Mouse (Mus musculus) Muller cell, postnatal 12 days (primary cell): ENCODE data around the gene Abr.

Source experiments
- DNase-seq: peaks from one replicate; pipeline ENCODE4 v3.0.0-alpha.2; 2015; ENCODE audit errors: inconsistent ontology term

The Abr gene

DNA sequence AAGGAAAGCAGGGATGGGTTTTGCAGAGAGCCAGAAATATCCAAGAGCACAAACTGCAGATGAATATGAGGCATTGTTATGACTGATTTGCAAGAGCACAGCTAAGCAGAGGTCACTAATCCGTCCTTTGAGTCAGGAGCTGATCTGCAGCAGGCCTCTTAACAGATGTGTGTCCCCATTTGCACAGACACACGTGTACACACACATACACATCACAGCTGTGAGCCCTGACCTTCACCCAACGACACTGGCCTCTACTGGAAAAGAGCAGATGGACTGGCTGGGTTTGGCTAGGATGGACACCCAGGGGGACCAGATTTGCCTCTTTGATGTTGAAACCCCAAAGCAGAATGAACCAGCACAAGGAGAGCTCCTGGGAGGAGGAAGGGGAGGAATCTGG is 52.7 kb downstream of the Abr start:
- no peak for DNase-seq

DNA sequence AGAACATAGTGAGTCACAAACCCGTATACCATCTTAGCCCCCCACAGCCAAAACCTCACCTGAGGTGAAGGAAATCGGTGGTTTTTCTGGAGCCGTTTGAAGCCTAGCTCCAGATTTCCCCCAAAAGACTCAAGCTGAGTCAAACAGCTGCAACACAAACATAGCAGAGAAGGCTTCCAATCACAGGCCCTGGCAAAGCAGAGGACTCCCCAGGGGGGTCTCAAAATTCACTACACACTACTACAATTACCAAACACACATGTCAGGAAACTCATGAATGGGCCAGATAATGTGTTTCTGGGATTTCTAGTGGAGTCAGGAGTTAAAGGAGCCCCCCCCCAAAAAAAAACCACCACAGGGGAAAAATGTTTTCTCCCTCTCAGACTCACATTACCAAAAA is 56.0 kb downstream of the Abr start:
- DNase-seq: no peak

DNA sequence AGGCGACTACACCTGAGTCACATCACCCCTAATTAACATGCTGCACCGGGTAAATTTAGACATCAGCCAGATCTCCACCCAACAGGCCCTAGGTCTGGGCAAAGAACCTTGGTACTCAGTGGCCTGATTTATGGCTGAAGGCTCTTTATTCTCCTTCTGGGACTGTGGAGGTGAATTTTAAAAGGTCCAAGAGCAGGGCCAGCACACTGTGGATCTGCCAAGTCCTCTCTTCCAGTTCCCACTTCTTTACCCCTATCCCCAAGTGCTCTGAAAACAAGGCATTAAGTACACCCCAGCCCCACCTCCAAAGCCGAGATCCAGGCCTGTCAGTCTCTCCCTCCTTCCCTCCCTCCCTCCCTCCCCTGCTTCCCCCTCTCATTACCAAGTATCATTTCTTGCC is 59.5 kb downstream of the Abr start:
- no peak for DNase-seq

DNA sequence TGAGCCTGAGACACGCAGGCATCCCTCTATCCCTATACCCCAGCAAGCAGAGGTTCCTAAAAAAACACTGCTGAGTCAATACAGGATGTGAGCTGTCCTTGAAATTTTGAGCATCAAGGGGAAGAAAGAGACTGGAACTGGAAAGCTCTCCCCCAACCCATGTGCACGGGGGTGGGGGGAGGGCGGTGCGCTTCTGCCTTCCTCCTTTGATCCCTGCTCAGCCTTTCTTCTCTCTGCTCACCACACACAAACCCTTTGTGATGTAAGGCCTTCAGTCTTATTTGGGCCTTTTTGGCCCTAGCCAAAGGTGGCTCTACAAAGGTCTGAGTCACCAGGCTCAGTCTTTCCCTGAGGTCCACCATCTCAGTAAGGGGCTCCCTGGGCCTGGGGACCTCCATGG is 59.9 kb downstream of the Abr start:
- no peak for DNase-seq

DNA sequence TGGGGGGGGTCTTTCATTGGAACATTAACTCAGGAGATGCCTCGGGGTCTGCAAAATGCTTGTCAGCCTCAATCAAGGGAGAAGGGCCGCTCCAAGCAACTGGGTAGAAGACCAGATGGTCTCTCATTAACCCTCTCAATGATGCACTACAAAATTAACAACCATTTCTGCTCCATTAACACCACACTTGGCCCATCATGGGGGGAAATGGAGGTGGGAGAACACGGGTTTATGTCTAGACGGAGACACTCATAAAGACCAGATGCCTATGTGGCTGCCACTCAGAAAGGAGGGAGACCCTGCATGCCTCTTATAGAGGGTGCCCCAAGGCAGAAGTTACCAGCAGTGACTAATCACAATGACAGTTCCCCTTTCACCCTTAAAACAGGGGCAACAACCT is 64.3 kb downstream of the Abr start:
- no peak for DNase-seq

DNA sequence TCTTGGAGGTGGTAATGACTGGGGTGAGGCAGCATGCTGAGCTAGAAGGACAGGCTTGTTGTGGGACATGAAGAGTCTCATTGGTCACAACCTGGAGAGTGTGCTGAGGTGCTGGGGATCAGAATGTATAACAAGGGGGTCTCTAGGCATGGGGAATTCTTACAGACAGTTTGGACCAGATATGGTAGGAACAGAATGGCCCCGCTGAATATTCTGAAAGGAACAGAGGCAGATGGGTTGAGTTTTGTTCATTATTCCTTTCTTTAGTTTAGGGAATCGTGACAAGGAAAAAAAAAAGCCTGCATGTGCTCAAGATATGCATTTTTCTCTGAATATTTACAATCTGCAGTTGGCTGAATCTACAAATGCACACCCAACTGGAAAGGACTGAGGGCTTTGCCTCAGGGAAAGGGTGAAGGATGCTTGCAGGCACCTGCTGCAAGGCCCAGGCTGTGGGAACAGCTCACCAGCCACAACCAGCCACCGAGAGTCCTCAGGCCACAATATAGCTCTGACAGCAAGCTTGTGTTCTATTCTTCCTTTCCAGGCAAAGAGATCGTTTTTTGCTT is 73.9 kb downstream of the Abr start:
- no peak for DNase-seq

DNA sequence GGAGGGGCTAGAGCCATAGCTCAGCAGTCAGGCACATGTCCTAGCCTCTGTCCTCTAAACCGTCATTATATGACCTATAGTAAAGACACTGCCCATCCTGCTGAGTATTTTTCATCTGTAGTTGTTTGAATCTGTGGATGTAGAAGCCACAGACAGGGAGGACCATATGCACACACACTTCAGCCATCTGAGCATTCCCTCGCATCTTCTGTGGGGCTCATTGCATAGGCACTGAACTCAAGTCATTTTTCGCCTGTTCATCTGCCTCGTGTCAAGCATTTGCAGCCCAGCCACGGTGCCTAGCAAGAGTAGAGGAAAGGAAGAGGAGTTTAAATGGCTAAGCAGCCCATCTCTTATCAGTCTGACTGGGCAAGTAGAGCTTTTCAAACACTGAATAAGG is 74.7 kb downstream of the Abr start:
- DNase-seq: no peak

DNA sequence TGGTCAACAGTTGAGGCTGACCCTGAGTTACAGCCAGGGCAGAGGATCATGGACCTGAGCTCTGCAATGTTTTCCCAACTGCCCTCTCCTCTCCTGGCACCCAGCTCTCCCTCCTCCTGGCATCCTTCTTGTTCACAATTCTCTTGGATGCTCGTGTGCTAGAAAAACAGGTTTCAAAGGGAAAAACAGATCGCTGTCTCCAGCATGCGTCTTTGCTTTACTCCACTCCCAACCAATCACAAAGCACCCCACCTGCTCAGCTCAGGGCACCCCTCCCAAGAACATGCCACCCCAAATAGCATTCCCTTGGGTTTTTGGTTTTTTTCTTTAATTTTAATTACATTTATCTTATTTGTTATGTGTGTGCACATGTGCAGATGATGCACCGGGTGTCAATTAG is 75.7 kb downstream of the Abr start:
- no peak for DNase-seq

DNA sequence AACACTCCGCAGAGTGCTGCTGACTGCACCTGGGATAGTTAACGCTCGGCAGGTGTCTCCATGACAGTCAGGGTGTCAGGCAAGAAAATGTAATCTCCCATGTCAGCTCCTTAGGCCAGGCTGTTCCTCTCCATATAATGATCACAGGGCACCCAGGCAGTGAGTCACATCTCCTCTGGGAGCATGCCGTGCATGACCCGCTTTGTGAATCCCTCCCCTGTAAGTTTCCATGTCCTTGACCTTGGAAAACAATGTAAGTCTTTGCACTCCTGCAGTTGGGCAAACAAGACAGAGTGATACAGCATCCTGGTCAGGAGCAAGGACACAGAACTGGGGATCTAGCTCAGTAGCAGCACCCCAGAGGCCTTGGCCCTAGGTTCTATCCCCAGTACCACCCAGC is 78.8 kb downstream of the Abr start:
- no peak for DNase-seq

DNA sequence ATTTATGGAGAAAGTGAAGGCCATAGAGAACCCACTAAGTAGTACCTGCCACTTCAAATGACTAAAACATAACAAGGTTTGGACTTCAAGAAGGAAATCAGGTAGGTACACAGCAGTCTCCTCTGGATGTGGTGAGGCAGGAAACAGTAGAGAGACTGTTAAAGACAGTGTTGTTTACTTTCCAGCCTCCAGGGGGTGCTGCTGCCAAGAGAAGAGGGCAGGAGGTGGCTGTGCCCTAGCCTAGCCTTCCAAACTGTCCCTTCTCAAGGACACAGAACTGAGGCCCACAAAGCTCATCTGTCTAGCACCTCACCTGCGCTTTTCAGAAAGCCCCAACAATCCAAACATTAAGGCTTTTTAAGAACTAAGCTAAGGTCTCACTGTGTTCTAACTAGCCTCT is 81.1 kb downstream of the Abr start:
- DNase-seq: peak; percentile 36

DNA sequence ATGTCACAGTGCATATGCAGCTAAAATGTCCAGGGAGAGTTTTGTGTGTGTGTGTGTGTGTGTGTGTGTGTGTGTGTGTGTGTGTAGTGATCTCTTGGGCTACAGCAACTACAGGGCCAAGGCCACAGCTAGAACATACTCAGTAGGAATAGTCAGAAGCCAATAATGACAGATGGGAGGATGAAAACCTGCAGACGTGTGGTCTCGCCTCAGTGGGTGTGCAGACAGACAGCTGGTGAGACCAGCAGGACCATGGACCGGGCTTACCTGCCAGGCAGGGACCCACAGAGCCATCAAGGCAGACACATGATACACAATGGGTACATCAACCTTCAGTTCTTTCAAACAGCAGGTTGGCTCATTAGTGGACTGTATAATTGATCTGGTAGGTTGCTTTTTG is 84.7 kb downstream of the Abr start:
- DNase-seq: no peak

DNA sequence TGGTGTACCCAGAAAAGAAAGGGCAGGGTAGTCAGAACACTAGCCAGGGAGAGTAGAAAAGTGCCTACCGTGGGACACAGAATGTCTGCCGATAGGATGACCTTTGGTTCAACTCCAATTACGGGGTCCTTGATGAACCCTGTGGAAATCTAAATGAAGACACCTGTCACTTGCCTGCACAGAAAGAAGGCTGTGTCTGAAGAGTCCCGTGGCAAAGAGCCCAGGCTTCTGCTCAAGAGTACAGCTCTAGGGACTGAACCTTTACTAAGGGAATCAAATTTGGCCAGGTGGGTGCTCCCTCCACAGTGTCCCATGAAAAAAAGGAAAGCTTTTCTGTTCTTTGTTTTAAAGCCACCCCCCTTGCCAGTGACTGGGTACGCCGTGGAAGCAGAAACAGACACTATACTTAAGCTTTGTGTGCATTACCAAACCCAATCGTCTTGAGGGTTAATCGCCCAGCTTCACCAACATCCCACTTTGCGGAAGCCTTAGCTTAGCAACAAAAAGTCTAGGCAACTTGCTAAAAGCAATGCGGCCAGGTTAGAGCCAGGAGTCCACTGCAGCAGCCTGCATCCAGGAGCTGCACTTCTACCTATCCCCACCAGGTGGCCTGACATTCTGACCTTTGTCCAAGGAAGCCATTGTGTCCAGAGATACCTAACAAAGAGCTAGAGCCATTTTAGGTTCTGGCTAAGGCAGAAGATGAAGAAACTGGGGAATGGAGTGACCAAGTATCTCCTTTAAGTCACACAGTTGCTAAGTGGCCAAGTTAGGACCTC is 85.3 kb downstream of the Abr start:
- DNase-seq: no peak

DNA sequence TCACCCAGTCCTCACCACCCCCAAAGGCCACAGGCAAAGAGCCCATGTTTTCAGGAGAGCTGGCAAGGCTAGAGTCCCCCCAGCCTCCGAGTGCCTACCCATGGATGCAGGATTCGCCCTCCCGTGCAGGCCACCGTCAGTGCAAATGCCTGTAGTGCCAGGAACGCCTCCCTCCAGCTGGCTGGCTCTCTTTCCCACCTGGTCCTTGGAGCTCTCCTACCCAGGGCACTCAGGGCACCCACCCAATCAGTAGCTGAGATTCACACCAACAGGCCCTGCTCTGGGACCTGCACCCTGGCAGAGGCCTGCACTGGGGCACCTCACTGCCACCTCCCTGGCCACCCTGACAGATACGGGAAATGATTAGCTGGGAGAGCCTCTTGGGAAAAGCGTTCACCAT is 90.1 kb downstream of the Abr start:
- DNase-seq: no peak

DNA sequence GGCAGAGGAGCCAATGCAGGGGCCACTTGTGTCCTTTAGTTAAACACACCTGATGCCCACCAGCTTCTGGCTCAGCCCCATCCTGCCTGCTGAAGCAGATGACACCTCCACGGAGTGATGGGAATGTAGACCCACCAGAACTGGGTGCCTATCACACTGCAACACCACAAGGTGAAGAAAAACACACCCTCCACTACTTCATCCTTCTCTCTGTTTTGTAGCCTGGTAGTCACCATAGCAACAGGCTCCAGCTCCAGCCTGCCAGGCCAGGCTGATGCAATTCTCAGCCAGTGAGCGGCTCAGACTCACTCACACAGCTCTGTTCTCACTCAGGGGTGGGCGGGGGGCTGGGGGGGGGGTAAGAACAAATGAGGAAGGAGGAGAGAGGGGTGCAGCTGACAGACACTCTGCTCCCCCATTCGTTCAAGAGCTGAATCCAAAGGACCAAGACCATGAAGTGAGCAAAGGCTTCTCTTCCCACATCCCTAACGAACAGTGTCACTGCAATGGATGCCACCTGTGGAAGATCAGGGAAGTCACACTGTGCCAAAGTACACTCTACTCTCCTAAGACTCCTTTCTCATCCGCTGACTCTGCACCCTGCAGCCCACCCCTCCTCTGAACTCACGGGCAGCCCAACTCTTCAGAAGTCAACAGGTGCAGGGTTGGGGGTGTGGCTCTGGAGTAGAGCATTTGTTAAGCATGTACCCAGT is 91.0 kb downstream of the Abr start:
- no peak for DNase-seq

DNA sequence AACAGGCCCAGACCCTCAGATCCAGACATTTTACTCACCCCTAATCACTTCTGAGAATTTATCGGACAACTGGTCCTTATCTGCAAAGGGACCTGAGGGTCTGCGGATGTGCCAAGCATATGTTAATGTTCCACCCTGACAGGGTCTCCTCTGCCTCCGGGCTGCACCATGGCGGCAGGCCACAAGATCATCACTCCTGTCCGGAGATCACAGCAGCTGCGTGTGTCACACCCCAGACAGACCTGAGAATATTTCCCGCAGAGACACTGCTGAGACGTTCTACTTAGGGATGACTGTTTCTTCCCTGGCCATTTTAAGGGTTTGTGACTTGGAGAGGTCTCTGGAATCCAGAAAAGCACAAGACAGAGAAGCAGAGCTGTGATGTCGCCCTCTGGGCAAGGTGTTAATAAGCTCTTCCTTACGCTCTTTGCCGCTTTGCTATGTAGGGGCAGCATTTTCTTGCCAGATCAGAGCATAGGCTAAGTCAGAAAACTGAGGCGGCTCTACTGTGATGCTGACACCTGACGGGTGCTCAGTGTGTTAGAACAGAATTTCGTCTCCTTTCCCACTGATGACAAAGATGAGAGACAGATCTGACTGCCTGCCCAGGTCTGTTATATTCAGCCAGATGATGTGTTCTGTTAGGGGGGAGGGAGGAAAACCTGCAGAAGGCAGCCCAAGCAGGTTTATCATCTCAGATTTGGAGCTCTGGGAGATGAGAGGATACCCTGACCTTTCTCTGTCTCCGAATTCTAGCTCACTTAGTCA is 91.8 kb downstream of the Abr start:
- DNase-seq: no peak

DNA sequence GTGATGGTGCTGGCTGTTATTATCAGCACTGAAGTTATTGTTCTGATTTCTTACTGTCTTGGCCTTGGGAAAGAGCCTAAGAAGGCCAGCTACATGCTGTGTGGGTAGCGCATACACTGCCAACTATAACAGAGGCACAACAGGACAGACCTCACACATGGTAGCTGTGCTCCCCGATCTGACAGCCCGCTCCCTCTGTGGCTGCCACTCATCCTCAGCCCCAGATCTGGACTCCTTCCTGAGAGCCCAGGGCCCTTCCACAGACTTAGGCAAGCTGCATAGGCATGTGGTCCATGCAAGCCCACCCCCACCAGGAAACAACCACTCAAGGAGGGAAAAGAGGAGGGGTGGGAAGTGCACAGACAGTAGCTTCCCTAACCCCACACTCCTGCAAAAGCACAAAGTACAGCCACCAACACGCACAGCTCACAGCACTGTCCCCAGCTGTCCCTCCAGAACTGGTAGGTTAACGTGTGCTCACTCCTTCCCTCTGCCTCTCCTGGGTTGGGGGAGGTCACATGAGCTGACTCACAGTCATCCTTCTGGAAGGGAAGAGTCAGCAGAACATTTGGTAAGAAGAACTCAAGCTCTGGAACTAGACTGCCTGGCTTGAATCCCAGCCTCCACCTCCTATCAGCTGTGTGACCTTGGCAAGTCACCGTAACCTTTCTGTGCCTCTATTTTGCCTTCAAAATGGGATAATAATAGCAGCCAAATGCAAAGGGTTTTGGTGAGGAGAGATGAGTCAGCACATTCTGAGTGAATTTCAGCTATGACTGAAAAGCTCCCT is 92.6 kb downstream of the Abr start:
- peak; percentile 79 for DNase-seq

DNA sequence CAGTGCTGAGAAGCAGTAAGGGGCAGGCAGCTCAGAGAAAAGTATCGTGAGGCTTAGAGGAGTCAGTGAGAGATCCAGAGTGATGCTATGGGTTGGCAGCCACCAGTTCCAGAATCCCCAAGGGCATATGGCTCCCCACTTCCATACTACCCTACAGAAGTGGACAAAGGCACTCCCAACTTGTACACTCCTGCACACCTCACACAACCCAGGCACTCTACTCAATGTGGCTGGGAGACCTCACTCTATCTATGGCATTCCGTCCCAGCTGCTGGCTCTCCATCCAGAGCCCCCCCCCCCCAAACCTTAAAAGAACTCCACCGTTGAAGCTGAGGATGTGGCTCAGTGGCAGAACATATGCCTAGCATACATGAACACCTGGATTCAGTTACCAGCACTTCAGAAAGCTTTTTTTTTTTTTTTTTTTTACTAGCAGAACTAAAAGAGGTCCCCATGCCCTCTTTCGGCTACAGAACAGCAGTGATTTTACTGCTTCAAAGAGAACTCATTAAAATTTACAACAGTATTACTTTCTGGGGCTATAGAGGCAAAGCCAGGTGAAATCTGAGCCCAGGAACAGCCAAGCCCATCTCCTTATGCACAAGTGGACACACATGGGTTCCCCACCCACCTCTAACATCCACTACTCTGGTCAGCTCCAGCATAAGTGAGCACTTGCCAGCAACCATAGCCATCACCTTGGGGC is 96.3 kb downstream of the Abr start:
- DNase-seq: no peak

DNA sequence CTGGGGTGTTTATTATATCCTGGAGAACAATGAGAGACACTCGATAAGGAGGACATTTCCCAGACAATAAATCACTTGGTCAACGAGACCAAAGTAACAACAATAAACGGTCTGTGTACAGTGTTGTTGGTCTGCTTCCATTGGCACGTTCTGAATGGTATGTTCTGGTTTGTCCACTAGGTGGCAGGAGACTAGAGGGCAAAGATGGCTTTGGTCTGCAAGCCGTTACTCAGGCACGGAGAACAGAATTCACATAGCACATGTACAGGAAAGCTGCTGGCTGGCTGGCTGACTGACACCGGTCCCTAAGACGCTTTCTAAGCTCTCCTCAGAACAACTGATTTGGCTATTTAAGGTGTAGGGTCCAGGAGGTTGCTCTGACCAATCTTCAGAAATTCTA is 97.2 kb downstream of the Abr start:
- peak; percentile 54 for DNase-seq

DNA sequence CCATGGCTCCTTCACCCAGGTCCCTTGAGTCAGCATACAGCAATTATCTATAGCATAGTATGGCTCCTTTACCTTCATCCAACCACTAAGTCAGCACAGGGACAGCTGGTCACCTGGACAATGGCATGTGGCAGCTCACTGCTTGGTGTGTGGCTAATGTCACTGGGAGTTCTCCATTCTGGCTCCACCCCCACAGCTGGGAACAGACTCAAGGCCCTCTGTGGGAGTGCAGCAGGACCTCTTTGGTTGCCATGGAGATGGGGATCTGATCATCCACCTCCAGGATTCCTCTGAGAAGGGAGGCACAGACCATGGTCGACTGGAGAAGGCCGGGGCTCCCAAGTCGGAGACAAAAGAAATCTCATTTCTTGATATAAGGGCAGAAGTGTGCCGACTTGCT is 98.8 kb downstream of the Abr start:
- peak; percentile 35 for DNase-seq

DNA sequence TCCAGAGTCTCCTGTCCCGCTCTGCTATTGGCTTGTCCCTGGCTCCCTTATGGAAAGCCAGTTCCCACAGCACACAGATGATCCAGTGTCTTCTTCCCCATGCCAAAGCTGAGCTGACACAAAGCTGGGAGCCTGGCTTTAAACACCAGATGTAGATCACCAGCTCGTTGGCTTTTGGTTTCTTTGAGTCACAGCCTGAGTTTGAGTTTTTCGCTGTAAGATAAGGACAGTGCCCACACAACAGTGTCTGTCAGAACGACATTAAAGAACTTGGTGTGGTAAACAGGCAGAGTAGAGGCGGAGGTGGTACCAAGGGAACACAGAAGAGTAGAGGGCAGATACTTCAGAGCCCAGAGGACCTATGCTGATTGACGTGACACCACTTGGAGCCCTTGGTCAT is 101.2 kb downstream of the Abr start:
- no peak for DNase-seq

DNA sequence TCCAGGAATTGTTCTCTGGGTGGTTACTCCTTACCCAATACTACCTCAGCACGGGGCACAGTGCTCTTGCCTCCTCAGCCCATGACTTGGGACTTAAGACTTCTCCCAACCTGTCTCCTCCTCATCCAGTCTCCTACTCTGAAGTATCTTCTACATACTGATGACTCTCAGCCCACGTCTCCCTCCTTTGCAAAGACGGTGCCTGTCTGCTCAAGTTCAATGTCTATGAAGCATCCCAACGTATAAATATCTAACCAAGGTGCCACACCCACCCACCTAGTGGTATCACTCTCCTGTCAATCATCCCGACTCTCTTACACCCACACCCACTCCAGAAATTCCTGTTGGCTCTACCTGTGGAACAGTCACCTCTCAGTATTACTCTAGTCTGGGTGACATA is 103.5 kb downstream of the Abr start:
- DNase-seq: no peak
